Mouse (Mus musculus): Measurements from ENCODE around the gene Esrrg.

GRCm38 (mm10) chr1:188147381-188148156 is 539.0 kb downstream of the Esrrg start:
- TF ChIP-seq CTCF (IDR thresholded peaks at IDR 0.05; ENCODE audit: low read depth, low read length) (no peak), POLR2A (IDR thresholded peaks at IDR 0.05; ENCODE audit: extremely low read depth, insufficient read depth, low read length) (no peak)

Data from liver, adult 2 months (tissue).